Mouse (Mus musculus) urinary bladder, postnatal 25 days (tissue): ENCODE data around the gene Klrb1c.
A peak's percentile ranks its signal among the peaks of the same experiment; 100 is the strongest.
"Not testable (repeated sequence)": the region's sequence is repeated elsewhere in the genome, so short reads cannot be mapped to it uniquely, and the experiment has no call there.

Experiments used
- DNase-seq: peaks from one replicate; pipeline ENCODE4 v3.0.0; 2022; ENCODE audit warnings: low spot score

Gene Klrb1c

DNA sequence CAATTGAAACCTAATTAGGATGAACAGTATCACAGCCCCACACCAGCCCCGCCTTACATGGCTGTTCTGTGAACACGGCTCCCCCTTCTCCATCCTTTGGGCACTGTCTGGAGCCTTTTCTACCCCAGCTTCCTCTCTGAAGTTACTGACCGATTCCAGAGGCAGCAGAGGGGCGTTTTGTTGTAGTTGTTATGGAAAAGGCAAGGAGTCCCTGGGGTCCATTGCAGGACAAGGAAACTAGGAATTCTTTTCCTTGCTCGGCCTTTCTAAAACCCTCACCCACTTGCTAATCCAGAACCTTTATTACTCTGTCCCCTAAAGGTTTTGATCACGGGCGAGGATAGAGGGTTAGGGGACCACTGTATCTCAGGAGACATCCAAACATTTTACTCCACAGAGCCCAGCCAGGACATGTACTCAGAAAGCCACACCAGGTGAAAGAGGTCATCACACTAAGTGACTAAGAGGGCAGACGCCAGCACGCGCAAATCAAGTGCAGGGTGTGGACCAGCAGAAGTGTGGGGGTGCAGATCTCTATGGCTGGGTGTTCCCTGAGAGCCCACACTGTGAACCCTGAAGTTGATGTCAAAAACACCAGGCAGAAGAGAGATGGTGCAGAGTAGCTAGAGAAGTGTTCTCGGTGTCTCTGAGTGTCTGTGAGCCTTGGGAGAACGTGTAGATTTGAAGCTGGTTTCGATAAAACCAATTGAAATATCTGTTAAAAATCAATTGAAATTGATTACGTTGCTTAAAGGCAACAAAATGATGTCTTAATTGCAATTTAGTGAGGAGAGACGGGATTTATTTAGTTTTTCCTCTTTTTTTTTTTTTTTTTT, 9.1 kb upstream of the Klrb1c start:
- DNase-seq: no peak

- DNase-seq: no peak
Observed at GRCm38 (mm10) chr6:128797185-128797905, 8.3 kb upstream of the Klrb1c start.

DNA sequence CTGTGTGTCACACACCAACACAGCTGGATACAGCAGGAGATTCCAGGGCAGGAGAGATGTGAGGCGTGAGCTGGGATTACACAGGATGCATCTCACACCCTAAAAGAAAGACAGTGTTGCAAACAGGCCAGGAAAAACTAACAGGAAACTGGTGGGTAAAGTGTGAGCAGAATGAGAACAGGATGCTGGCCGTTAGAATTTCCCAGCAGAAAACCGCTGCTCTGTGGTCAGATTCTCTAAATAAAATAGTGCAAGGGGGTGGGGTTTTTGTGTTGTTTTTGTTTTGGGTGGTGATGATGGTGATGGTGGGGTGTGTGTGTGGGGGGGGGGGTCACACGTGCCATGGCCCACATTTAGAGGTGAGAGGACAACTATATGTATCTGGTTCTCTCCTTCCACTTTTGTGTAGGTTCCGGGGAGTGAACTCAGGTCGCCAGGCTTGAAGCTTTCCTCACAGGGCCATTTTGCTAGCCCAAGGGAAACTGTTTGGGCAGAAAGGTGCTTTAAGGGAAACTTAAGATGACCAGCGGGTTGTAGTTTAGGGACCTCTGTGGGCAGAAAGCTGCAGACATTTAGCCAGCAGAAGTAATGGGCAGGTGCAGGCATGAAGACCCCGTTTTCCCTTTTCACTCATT, 7.4 kb upstream of the Klrb1c start:
- DNase-seq: no peak

DNA sequence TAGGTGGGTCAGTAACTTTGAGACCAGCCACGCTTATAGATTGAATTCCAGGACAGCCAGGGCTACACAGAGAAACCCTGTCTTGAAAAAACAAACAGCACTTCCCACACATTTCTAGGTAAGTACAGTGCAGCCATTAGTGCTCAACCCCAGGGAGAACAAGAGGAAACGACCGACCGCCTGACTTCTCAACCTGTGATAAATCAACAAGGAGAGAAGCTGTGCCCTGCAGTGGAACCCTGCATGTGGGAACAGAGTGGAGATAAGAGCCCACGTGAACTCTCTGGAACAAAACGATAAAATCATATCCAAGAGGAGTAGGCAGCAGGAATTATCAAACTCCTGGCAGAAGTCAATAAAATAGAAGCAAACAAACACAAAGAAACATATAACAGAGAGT, 4.7 kb upstream of the Klrb1c start:
- DNase-seq: no peak

GRCm38 (mm10) chr6:128790491-128790994, 1.5 kb upstream of the Klrb1c start:
- not testable (repeated sequence) for DNase-seq

DNA sequence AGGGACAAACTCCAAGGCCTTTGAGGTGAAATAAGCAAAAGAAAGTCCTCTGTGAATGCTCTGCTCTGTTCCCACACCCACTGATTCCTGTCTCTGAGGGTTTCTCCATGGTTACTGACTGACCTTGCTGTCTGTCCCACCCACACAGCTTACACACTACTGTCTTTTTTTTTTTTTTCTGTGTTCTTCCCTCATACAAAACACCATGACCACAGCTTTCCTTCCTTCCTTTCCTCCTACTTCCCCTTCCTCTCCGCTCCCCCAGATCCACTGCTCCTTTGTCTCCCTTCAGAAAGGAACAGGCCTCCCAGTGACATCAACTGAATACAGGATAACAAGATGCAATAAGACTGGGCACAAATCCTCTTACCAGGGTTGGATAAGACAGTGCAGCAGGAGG, 498 bp downstream of the Klrb1c start:
- DNase-seq: no peak

- DNase-seq: not testable (repeated sequence)
Observed at GRCm38 (mm10) chr6:128786396-128786795, 2.6 kb downstream of the Klrb1c start.

DNA sequence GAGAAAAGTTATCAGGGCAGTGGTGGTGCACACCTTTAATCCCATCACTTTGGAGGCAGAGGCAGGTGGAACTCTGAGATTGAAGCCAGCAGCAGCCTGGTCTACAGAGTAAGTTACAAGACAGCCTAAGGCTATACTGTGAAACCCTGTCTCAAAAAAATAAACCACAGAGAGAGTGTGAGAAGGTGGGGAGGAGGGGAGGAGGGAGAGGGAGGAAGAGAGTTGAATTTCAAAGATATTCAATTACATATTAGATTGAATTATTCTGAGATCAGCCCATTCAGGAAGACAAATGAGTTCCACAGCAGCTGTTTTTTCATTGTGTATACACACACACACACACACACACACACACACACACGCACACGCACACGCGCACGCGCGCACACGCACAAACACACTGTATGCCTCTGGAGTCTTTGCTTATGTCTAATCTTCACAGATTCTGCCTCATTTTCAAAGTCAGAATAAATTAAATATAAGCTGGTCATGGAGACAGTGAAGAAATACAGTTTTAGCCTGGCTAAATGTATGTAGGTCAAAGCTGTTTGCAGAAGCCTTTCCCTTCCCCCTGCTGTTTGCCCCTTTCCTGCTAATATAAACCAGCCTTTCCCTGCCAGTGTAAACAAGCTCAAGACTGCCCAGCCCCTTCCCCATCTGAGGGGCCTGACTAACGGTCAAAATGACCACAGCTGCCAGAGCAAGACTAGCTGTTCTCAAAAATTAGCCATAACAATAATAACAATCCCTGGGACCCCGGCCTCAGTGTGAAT, 19.3 kb downstream of the Klrb1c start:
- DNase-seq: no peak

DNA sequence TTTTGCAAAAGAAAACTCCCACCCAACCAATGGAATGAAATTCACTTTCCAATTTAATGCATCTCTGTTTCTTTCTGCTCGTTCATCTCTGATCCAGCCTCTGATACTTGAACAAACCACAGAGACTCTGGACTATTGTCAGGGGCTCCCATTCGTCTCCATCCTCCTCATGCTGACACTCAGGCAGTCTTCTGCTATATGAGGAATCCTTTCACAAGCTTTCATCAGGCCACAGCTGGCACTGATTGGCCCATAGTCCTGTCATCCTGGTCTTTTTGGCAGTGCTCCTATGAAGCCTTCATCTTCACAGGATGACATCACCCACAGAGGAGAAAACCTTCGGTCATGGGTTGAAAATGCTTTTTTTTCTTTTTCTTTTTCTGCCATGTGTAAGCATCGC, 21.0 kb downstream of the Klrb1c start:
- DNase-seq: no peak

- peak; percentile 18 for DNase-seq
Observed at GRCm38 (mm10) chr6:128766486-128767254, 22.3 kb downstream of the Klrb1c start.

DNA sequence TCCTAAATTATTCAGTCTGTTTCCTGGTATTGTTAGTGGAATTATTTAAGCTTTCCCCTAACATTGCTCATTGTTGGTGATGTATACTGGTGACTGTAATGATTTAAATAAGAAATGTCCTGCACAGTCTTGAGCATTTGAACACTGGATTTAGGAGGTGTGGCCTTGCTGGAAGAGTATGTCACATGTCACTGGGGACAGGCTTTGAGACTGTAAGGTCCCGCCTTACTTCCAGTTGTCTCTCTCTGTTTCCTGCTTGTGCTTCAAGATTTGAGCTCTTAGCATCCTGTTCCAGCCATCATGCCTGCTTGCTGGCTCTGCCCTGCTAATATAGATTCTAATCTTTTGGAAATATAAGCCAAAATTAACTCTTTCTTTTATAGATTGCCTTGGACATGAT, 23.8 kb downstream of the Klrb1c start:
- DNase-seq: no peak

DNA sequence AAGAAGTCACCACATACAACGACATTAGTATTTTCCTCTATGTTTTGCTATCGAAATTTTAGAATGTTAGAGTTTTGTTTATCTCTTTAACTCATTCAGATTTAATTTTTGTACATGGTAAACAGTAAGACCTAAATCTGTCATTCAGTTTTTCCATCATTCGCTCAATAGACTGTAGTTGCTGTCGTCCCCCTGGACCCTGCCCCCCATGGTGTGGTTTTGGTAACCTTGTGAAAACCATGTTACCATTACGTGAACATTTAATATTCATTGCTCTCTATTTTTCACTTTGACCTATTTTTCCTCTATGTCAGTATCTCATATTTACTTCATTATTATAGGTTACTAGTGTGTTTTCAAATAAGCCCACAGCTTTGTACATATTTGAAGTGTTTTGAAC, 24.4 kb downstream of the Klrb1c start:
- DNase-seq: no peak

DNA sequence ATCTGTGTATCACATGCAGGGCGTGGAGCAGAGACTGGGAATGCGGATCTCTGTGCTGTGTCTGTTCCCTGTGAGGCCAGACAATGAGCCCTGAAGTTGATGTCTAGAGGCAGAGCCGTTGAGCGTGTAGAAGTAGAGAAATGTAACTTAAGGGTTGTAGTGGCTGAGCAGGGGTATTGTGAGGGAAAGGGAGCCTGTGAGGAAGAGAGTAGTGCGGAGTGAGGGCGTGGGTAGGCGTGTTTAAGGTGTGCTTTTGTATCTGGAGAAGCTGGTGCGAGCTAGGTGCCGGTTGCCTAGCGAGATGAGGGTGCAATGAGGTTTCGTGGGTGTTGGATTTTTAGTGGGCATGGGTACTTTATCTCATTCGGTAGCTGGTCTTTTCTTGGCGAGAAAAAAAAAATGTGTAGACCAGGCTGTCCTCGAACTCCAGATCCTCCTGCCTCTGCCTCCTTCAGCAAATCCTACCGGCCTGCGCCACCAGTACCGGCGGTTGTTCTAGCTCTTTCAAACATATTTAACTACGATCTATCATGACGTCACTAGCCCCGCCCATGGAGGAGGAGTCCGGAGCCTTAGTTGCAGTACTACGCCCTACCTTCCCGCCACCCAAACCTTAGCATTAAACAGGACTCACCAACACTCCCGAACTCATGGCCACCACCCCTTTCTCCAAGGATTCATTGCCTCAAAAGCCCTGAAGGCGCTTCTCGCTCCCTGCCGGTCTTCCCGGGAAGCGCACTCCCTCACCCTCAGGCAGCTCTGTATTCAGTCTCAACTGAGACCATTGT, 25.1 kb downstream of the Klrb1c start:
- peak; percentile 78 for DNase-seq

DNA sequence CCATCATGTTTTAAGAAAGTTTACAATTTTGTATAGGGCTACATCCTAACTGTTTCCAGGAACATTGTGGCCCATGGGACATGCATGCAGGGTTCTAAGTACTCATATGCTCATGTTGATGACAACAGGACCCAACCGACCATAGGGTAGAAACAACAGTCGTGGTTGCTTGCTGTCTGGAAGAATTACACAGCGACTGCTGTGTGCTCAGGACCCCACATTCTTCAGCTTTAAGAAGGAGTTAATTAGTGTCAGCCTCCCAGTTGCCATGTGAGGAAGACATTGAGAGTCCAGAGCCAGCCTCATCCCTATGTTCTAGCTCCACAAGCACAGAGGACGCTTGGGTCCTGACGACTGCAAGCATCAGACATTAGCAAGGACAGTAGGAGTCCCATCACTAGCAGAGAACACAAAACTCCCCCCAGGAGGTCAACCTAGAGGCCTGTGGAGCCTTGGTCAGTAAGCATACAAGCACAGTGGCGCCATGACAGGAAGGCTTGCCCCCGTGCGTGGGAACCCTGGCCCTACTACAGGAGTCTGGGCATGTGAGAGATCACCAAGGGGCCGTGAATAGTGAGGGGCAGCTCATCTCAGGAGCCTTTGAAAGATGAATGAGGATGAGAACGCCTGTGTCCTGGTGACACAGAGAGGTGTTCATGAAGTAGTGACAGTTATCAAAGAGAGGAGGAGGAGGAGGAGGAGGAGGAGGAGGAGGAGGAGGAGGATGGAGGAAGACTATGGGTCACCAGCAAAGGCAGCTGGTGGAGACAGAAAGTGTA, 25.9 kb downstream of the Klrb1c start:
- not testable (repeated sequence) for DNase-seq

GRCm38 (mm10) chr6:128761144-128761540, 27.9 kb downstream of the Klrb1c start:
- DNase-seq: no peak

DNA sequence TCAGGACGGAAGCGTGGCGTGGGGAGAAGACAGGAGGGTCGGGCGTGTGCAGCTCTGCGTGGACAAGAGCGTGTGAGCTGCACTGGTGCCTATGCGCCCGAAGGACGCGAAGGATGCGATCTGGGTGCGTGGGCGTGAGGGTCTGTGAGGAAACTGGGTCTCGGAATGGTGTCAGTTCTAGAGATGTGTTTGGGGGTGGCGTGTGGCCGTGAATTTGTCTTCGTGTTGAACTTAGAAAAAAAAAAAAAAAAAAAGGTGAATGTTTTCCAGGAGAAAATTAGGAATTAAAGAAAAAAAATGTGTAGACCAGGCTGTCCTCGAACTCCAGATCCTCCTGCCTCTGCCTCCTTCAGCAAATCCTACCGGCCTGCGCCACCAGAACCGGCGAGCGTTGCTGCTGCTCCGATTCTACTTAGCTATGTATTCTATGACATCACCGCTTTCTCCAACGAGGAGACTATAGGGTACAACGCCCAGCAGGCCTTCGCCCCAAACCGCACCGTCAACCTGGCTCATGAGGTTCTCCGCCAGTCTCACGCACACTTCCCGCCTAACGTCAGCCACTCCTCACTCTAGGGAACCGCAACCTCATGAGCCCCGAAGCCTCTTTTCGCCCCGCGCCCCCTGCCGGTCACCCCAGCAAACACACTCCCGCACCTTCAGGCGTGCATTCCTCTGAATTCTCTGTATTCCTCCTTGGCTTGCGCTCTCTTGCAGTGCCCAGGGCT, 28.4 kb downstream of the Klrb1c start:
- DNase-seq: peak; percentile 86

GRCm38 (mm10) chr6:128760016-128760415, 29.0 kb downstream of the Klrb1c start:
- peak; percentile 98 for DNase-seq

DNA sequence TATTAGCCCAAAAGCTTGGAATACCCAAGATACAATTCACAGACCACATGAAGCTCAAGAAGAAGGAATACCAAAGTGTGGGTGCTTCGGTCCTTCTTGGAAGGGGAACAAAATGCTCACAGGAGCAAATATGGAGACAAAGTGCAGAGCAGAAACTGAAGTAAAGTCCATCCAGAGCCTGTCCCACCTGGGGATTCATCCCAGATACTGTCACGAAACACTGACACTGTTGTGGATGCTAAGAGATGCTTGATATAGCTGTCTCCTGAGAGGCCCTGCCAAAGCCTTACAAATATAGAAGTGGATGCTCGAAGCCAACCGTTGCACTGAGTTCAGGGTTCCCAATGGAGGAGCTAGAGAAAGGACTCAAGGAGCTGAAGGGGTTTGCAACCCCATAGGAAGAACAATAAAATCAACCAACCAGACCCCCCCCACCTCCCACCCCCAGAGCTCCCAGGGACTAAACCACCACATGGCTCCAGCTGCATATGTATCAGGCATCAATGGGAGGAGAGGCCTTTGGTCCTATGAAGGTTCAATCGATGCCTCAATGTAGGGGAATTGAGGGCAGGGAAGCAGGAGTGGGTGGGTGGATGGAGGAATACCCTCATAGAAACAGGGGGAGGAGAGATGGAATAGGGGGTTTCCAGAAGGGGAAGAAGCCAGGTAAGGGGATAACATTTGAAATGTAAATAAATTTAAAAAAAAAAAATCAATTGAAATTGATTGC, 29.6 kb downstream of the Klrb1c start:
- DNase-seq: no peak
